Mouse (Mus musculus) myocyte (in vitro differentiated cells): Measurements from ENCODE around the gene Hoxa13. TPM values are rescaled to one million over a fixed set of nuclear protein-coding genes. Genes with fewer than 3 reads are reported as not detected.
A peak's percentile ranks its signal among the peaks of the same experiment; 100 is the strongest.

Experiments used
- H3K27me3 ChIP-seq: one replicate; pipeline ENCODE4 v1.6.1; 2011; ENCODE audit not compliant: control insufficient read depth, insufficient read depth, insufficient read length
- H3K36me3 ChIP-seq: one replicate; pipeline ENCODE4 v1.6.1; 2011; ENCODE audit not compliant: control insufficient read depth, insufficient read depth
- H3K4me2 ChIP-seq: one replicate; pipeline ENCODE4 v1.6.1; 2011; ENCODE audit warnings: low read depth, control low read depth
- H3K4me3 ChIP-seq: one replicate; pipeline ENCODE4 v1.5.1; 2011; ENCODE audit warnings: mild to moderate bottlenecking, control low read depth, moderate library complexity
- H3K79me2 ChIP-seq: one replicate; pipeline ENCODE4 v1.6.1; 2011; ENCODE audit not compliant: control insufficient read depth, insufficient read depth
- H3ac ChIP-seq: one replicate; pipeline ENCODE4 v1.6.1; 2011; ENCODE audit not compliant: control insufficient read depth, insufficient read length
- CEBPB ChIP-seq: IDR thresholded peaks from 2 replicates; pipeline ENCODE4 v1.6.1; 2011; ENCODE audit warnings: mild to moderate bottlenecking, moderate library complexity; ENCODE audit not compliant: poor library complexity, insufficient read depth, severe bottlenecking
- E2F4 ChIP-seq: IDR thresholded peaks from one replicate; pipeline ENCODE4 v1.6.1; 2011; ENCODE audit warnings: mild to moderate bottlenecking, control low read depth, moderate library complexity; ENCODE audit not compliant: insufficient read depth
- MAX ChIP-seq: IDR thresholded peaks from one replicate; pipeline ENCODE4 v1.6.1; 2011; ENCODE audit warnings: low read depth, mild to moderate bottlenecking, control low read depth
- MYOD1 ChIP-seq, 3 experiments: IDR thresholded peaks; one replicate each; pipeline ENCODE4 v1.6.1; 2011; ENCODE audit warnings: control low read depth in 2 of 3, low read depth in 2 of 3, mild to moderate bottlenecking in 2 of 3, moderate library complexity in 1 of 3; ENCODE audit not compliant: insufficient read length in 2 of 3, control insufficient read depth in 1 of 3
- MYOG ChIP-seq, 3 experiments: IDR thresholded peaks; one replicate each; pipeline ENCODE4 v1.6.1; 2011; ENCODE audit warnings: control low read depth in 2 of 3, low read depth in 2 of 3, mild to moderate bottlenecking in 2 of 3; ENCODE audit not compliant: insufficient read length in 2 of 3, control insufficient read depth in 1 of 3, insufficient read depth in 1 of 3
- POLR2A ChIP-seq: IDR thresholded peaks from one replicate; pipeline ENCODE4 v1.6.1; 2011; ENCODE audit warnings: low read depth, mild to moderate bottlenecking, control low read depth, moderate library complexity; ENCODE audit not compliant: insufficient read length
- POLR2AphosphoS2 ChIP-seq: IDR thresholded peaks from one replicate; pipeline ENCODE4 v1.6.1; 2011; ENCODE audit warnings: low read depth, control low read depth; ENCODE audit not compliant: insufficient read length
- REST ChIP-seq: IDR thresholded peaks from one replicate; pipeline ENCODE4 v1.6.1; 2011; ENCODE audit warnings: mild to moderate bottlenecking, control low read depth, moderate library complexity; ENCODE audit not compliant: insufficient read depth, insufficient read length
- SRF ChIP-seq: IDR thresholded peaks from one replicate; pipeline ENCODE4 v1.6.1; 2011; ENCODE audit warnings: low read depth; ENCODE audit not compliant: control insufficient read depth, insufficient read length
- TCF12 ChIP-seq: IDR thresholded peaks from one replicate; pipeline ENCODE4 v1.6.1; 2011; ENCODE audit warnings: mild to moderate bottlenecking, control low read depth; ENCODE audit not compliant: poor library complexity, insufficient read depth, severe bottlenecking
- TCF3 ChIP-seq: IDR thresholded peaks from one replicate; pipeline ENCODE4 v1.6.1; 2011; ENCODE audit warnings: low read depth, control low read depth; ENCODE audit not compliant: insufficient read length
- USF1 ChIP-seq: IDR thresholded peaks from one replicate; pipeline ENCODE4 v1.6.1; 2011; ENCODE audit warnings: low read depth, mild to moderate bottlenecking, control low read depth, moderate library complexity
- polyA plus RNA-seq: library from polyadenylated mRNA; unstranded; fragments of >200 nt; fragmentation: generic; extraction: Trizol; gene quantifications from one replicate; pipeline ENCODE4 v1.2.1, GENCODE M21; 2012; ENCODE audit warnings: missing spikeins

The Hoxa13 gene
- polyA plus RNA-seq, 1 experiment: 0.72 TPM

- no peaks in the 10 kb centered on the region for H3K27me3 ChIP-seq
- peaks cover 92% of the 10 kb centered on the region for H3K79me2 ChIP-seq
- TF ChIP-seq USF1: no peak
- no peak for TF ChIP-seq E2F4
- TF ChIP-seq MYOG (IDR thresholded peaks at IDR 0.05; ENCODE audit: control insufficient read depth in 1 of 3, insufficient read depth in 1 of 3, insufficient read length in 2 of 3, low read depth in 2 of 3): no peak
- peak overlapping the region; percentile 97 for H3K4me2 ChIP-seq
- peak overlapping the region; percentile 55 for H3ac ChIP-seq
- no peaks in the 10 kb centered on the region for H3K36me3 ChIP-seq
- peak overlapping the region; percentile 89 for H3K4me3 ChIP-seq
These were observed 31.9 kb downstream of the Hoxa13 start for GRCm38 (mm10) chr6:52228475-52229465.

- peaks cover 92% of the 10 kb centered on the region for H3K79me2 ChIP-seq
- TF ChIP-seq TCF12: no peak
- TF ChIP-seq E2F4: no peak
- TF ChIP-seq REST: no peak
- TF ChIP-seq POLR2A: no peak
- H3ac ChIP-seq: peak overlapping the region; percentile 55
- peak overlapping the region; percentile 97 for H3K4me2 ChIP-seq
- H3K27me3 ChIP-seq: no peaks in the 10 kb centered on the region
- H3K36me3 ChIP-seq: no peaks in the 10 kb centered on the region
- H3K4me3 ChIP-seq: peak overlapping the region; percentile 89
These were observed 33.0 kb downstream of the Hoxa13 start for GRCm38 (mm10) chr6:52227470-52228222.

- Histone ChIP-seq H3K4me3 (peak overlapping the region; percentile 89), H3ac (peak overlapping the region; percentile 39), H3K36me3 (no peaks in the 10 kb centered on the region), H3K79me2 (peaks cover 90% of the 10 kb centered on the region), H3K4me2 (peak overlapping the region; percentile 97), H3K27me3 (no peaks in the 10 kb centered on the region)
- TF ChIP-seq MYOG (IDR thresholded peaks at IDR 0.05; ENCODE audit: control insufficient read depth in 1 of 3, insufficient read depth in 1 of 3, insufficient read length in 2 of 3, low read depth in 2 of 3) (no peak), SRF (no peak), MYOD1 (IDR thresholded peaks at IDR 0.05; ENCODE audit: control insufficient read depth in 1 of 3, insufficient read length in 2 of 3, low read depth in 2 of 3) (no peak), POLR2A (peak; percentile 17), POLR2AphosphoS2 (peak; percentile 49), REST (no peak), CEBPB (no peak), E2F4 (no peak), USF1 (no peak), MAX (no peak), TCF12 (no peak), TCF3 (no peak)
These were observed 34.0 kb downstream of the Hoxa13 start for GRCm38 (mm10) chr6:52226569-52227257.

- H3K27me3 ChIP-seq: no peaks in the 10 kb centered on the region
- H3ac ChIP-seq: peak overlapping the region; percentile 39
- peaks cover 82% of the 10 kb centered on the region for H3K79me2 ChIP-seq
- peak overlapping the region; percentile 89 for H3K4me3 ChIP-seq
- H3K4me2 ChIP-seq: peak overlapping the region; percentile 97
- H3K36me3 ChIP-seq: no peaks in the 10 kb centered on the region
- TF ChIP-seq TCF12 (no peak), USF1 (peak; percentile 99), MAX (no peak), CEBPB (no peak), POLR2AphosphoS2 (peak; percentile 59), REST (no peak), TCF3 (no peak), SRF (no peak), POLR2A (peak; percentile 58), MYOG (IDR thresholded peaks at IDR 0.05; ENCODE audit: control insufficient read depth in 1 of 3, insufficient read depth in 1 of 3, insufficient read length in 2 of 3, low read depth in 2 of 3) (no peak)
These were observed 34.8 kb downstream of the Hoxa13 start for GRCm38 (mm10) chr6:52225612-52226568.
